Mouse (Mus musculus): ENCODE measurements around the gene Msh4. TPM values are rescaled to one million over a fixed set of nuclear protein-coding genes. Genes with fewer than 3 reads are reported as not detected.

The Msh4 gene
- polyA plus RNA-seq (2015; fragmentation: Nextera tagmentation; extraction: Ambion mirVana), result 0.13 and 0.30 TPM in 2 replicates

- DNase-seq (ENCODE audit: low spot score), result no peak
Observed at GRCm38 (mm10) chr3:153906136-153906871, at the start of gene Msh4. Msh4 (minus strand) TSS chr3:153906138.

- DNase-seq (ENCODE audit: low spot score), result no peak
Observed at GRCm38 (mm10) chr3:153948176-153948575, 42.2 kb upstream of the Msh4 start.

- no peak for DNase-seq (ENCODE audit: low spot score)
Observed at GRCm38 (mm10) chr3:153947271-153947670, 41.3 kb upstream of the Msh4 start.

- DNase-seq (ENCODE audit: low spot score), result peak; percentile 97
Observed at GRCm38 (mm10) chr3:153944335-153944990, 38.5 kb upstream of the Msh4 start, which contains the start of gene Acadm. Acadm (minus strand) TSS chr3:153944632.

- no peak for DNase-seq (ENCODE audit: low spot score)
Observed at GRCm38 (mm10) chr3:153943901-153944334, 38.0 kb upstream of the Msh4 start.

GRCm38 (mm10) chr3:153943003-153943640 is 37.2 kb upstream of the Msh4 start:
- no peak for DNase-seq (ENCODE audit: low spot score)

- DNase-seq (ENCODE audit: low spot score), result no peak
Observed at GRCm38 (mm10) chr3:153941613-153942012, 35.7 kb upstream of the Msh4 start.

- DNase-seq (ENCODE audit: low spot score), result no peak
Observed at GRCm38 (mm10) chr3:153940486-153940885, 34.5 kb upstream of the Msh4 start.

- DNase-seq (ENCODE audit: low spot score), result no peak
Observed at GRCm38 (mm10) chr3:153940021-153940420, 34.1 kb upstream of the Msh4 start.

- DNase-seq (ENCODE audit: low spot score), result no peak
Observed at GRCm38 (mm10) chr3:153937116-153937810, 31.3 kb upstream of the Msh4 start.

- no peak for DNase-seq (ENCODE audit: low spot score)
Observed at GRCm38 (mm10) chr3:153935878-153936277, 29.9 kb upstream of the Msh4 start.

GRCm38 (mm10) chr3:153932461-153932860 is 26.5 kb upstream of the Msh4 start:
- no peak for DNase-seq (ENCODE audit: low spot score)

GRCm38 (mm10) chr3:153929526-153929925 is 23.6 kb upstream of the Msh4 start:
- peak; percentile 44 for DNase-seq (ENCODE audit: low spot score)

GRCm38 (mm10) chr3:153926333-153926732 is 20.4 kb upstream of the Msh4 start:
- no peak for DNase-seq (ENCODE audit: low spot score)

- DNase-seq (ENCODE audit: low spot score), result no peak
Observed at GRCm38 (mm10) chr3:153921147-153921910, 15.4 kb upstream of the Msh4 start.

- no peak for DNase-seq (ENCODE audit: low spot score)
Observed at GRCm38 (mm10) chr3:153917200-153917599, 11.3 kb upstream of the Msh4 start.

GRCm38 (mm10) chr3:153913510-153914243 is 7.7 kb upstream of the Msh4 start:
- no peak for DNase-seq (ENCODE audit: low spot score)

- peak; percentile 95 for DNase-seq (ENCODE audit: low spot score)
Observed at GRCm38 (mm10) chr3:153912546-153913509, 6.9 kb upstream of the Msh4 start, which contains the start of gene Rabggtb. Rabggtb (minus strand) TSS chr3:153913009.
